Mouse (Mus musculus): ENCODE data around the gene Olfr60.

DNA sequence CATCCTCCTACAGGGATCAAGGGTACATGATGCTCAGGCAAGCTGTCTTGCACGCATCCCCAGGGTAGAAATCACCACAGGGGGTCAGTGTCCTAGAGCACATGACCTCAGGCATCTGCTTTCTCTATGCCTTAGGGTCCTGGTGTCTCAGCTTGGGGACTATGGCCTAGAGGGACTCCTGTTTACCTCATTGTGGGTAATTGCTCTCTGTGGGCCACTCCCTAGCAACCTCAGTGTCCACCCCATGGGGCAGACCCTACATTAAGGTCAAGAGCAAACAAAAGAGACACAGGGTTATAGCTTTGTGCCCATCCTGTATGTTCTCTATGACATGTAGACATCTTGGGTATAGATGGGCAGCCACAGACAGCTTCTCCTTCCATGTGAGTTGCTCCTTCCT is 40.9 kb downstream of the Olfr60 start, which contains the start of gene Olfr525:
- TF ChIP-seq POLR2A (IDR thresholded peaks at IDR 0.05; ENCODE audit: low read depth, low read length), result no peak
- no peak for TF ChIP-seq CTCF (IDR thresholded peaks at IDR 0.05; ENCODE audit: extremely low read depth, insufficient read depth, insufficient read length, insufficient replicate concordance)
